Mouse (Mus musculus): ENCODE data around the gene Brd7.

DNA sequence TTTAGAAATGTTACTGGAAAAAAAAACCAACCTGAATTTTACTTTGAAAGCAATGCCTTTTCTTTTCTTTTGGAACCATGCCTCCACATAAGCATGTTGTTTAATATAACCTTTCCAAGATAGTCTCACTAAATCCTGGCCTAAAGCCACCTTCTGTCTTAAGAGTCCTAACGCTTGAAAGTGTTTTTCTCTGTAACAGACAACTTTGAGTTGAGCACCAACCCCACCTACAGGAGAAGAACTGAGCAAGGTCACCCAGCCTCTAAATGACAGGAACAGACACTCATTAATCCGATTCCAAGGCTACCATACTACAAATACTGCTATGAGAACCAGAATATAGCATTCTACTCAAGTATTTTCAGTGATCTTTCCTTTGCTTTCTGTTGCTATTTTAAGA lies 12.9 kb downstream of the Brd7 start:
- no peak for TF ChIP-seq POLR2A (IDR thresholded peaks at IDR 0.05; ENCODE audit: borderline replicate concordance, insufficient read depth, low read length)
- no peak for TF ChIP-seq CTCF (IDR thresholded peaks at IDR 0.05; ENCODE audit: borderline replicate concordance, insufficient read depth, low read depth, low read length)

Measured in cerebellum, adult 2 months (tissue).